Mouse (Mus musculus) G1E (cell line): ENCODE data around the gene Mcm6.

Experiments
- CTCF ChIP-seq: IDR thresholded peaks from 2 replicates; pipeline ENCODE4 v1.5.1; 2012; ENCODE audit warnings: low read depth, low read length, inconsistent platforms, mixed read lengths
- GATA1 ChIP-seq: IDR thresholded peaks from 2 replicates; pipeline ENCODE4 v1.6.1; 2012; ENCODE audit warnings: borderline replicate concordance, low read length, inconsistent platforms, mixed read lengths

DNA sequence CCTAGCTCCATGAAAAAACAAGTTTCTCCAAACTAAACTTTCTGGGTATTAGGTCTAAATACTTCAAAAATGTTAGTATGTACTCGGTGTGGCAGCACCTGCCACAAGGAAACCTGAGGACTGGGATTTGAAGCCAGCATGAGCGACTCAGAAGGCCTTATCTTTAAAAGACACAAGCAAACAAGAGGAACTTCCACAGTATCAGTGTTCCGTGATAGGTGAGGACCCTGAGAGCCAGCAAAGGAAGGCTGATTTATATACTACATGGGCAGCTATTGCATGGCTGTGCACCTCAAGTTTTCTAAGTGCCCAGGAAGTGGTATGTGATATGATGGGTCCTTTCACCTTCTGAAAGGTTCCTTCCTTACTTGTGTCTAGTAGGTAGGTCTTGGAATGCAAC, 6.4 kb downstream of the Mcm6 start:
- no peak for TF ChIP-seq GATA1
- TF ChIP-seq CTCF = no peak
